Mouse (Mus musculus): ENCODE results near the gene Setdb1. TPM values are rescaled to one million over a fixed set of nuclear protein-coding genes. Genes with fewer than 3 reads are reported as not detected.
A peak's percentile ranks its signal among the peaks of the same experiment; 100 is the strongest.

The Setdb1 gene
- polyA plus RNA-seq, 2 experiments, result 13.4 to 14.1 TPM

GRCm38 (mm10) chr3:95287541-95287940 lies 69.5 kb downstream of the Setdb1 start:
- H3K4me3 ChIP-seq (ENCODE audit: insufficient read depth in 1 of 2, low read depth in 2 of 2, low read length in 2 of 2), result no peak overlapping the region
- WGBS (ENCODE audit: insufficient replicate concordance), result 77% methylated on average over 3 of the region's 3 CpGs
- H3K27ac ChIP-seq, result no peak overlapping the region
- H3K9ac ChIP-seq (replicated peaks), result no peak overlapping the region
- H3K27me3 ChIP-seq (ENCODE audit: control insufficient read depth, insufficient read depth, low read length), result no peaks in the 10 kb centered on the region
- TF ChIP-seq EP300 (IDR thresholded peaks at IDR 0.05; ENCODE audit: low read depth), result no peak
- no peak for TF ChIP-seq CTCF (IDR thresholded peaks at IDR 0.05; ENCODE audit: low read depth)
- peaks cover 4 to 14% of the 10 kb centered on the region in 2 experiments; a peak in 3 of 4 replicates for H3K4me1 ChIP-seq (replicated peaks; ENCODE audit: control insufficient read depth in 2 of 2, insufficient read depth in 2 of 2, low read length in 1 of 2)
- DNase-seq (ENCODE audit: low read depth in 3 of 3, low spot score in 3 of 3) (no peak), ATAC-seq (ENCODE audit: insufficient read depth) (no peak)
- H3K9me3 ChIP-seq (ENCODE audit: control insufficient read depth, low read length), result no peaks in the 10 kb centered on the region
- H3K4me2 ChIP-seq (ENCODE audit: low read depth), result no peak overlapping the region
- peaks cover 2% of the 10 kb centered on the region; the same call in 1 of the 2 replicates for H3K36me3 ChIP-seq (replicated peaks; ENCODE audit: control insufficient read depth, insufficient read depth, low read depth)

- H3K4me3 ChIP-seq (ENCODE audit: insufficient read depth in 1 of 2, low read depth in 2 of 2, low read length in 2 of 2), result no peak overlapping the region
- no peaks in the 10 kb centered on the region for H3K9me3 ChIP-seq (ENCODE audit: control insufficient read depth, low read length)
- H3K36me3 ChIP-seq (replicated peaks; ENCODE audit: control insufficient read depth, insufficient read depth, low read depth), result peaks cover 2% of the 10 kb centered on the region; the same call in 1 of the 2 replicates
- WGBS (ENCODE audit: insufficient replicate concordance), result 36% methylated on average over 7 of the region's 7 CpGs
- H3K4me1 ChIP-seq (replicated peaks; ENCODE audit: control insufficient read depth in 2 of 2, insufficient read depth in 2 of 2, low read length in 1 of 2), result peaks cover 4 to 16% of the 10 kb centered on the region in 2 experiments; a peak in 3 of 4 replicates
- ATAC-seq (ENCODE audit: insufficient read depth) (no peak), DNase-seq (ENCODE audit: low read depth in 3 of 3, low spot score in 3 of 3) (no peak)
- H3K9ac ChIP-seq (replicated peaks), result no peak overlapping the region
- no peaks in the 10 kb centered on the region for H3K27me3 ChIP-seq (ENCODE audit: control insufficient read depth, insufficient read depth, low read length)
- no peak overlapping the region for H3K4me2 ChIP-seq (ENCODE audit: low read depth)
- H3K27ac ChIP-seq, result no peak overlapping the region
- TF ChIP-seq EP300 (IDR thresholded peaks at IDR 0.05; ENCODE audit: low read depth) (no peak), CTCF (IDR thresholded peaks at IDR 0.05; ENCODE audit: low read depth) (no peak)
These were observed 70.5 kb downstream of the Setdb1 start for GRCm38 (mm10) chr3:95286510-95286909.

GRCm38 (mm10) chr3:95286011-95286410 lies 71.0 kb downstream of the Setdb1 start:
- H3K27me3 ChIP-seq (ENCODE audit: control insufficient read depth, insufficient read depth, low read length), result no peaks in the 10 kb centered on the region
- H3K36me3 ChIP-seq (replicated peaks; ENCODE audit: control insufficient read depth, insufficient read depth, low read depth), result peaks cover 2% of the 10 kb centered on the region; the same call in 1 of the 2 replicates
- ATAC-seq (ENCODE audit: insufficient read depth), result no peak
- H3K4me2 ChIP-seq (ENCODE audit: low read depth), result no peak overlapping the region
- H3K9ac ChIP-seq (replicated peaks), result no peak overlapping the region
- H3K9me3 ChIP-seq (ENCODE audit: control insufficient read depth, low read length), result no peaks in the 10 kb centered on the region
- H3K27ac ChIP-seq, result no peak overlapping the region
- peaks cover 4 to 16% of the 10 kb centered on the region in 2 experiments; a peak in 3 of 4 replicates for H3K4me1 ChIP-seq (replicated peaks; ENCODE audit: control insufficient read depth in 2 of 2, insufficient read depth in 2 of 2, low read length in 1 of 2)
- H3K4me3 ChIP-seq (ENCODE audit: insufficient read depth in 1 of 2, low read depth in 2 of 2, low read length in 2 of 2), result no peak overlapping the region
- no peak for TF ChIP-seq CTCF (IDR thresholded peaks at IDR 0.05; ENCODE audit: low read depth)
- no peak for TF ChIP-seq EP300 (IDR thresholded peaks at IDR 0.05; ENCODE audit: low read depth)
- WGBS (ENCODE audit: insufficient replicate concordance), result 63% methylated on average over 5 of the region's 5 CpGs
- DNase-seq (ENCODE audit: low read depth in 3 of 3, low spot score in 3 of 3), result no peak

- Histone ChIP-seq H3K4me3 (ENCODE audit: insufficient read depth in 1 of 2, low read depth in 2 of 2, low read length in 2 of 2) (no peak overlapping the region), H3K9ac (replicated peaks) (no peak overlapping the region), H3K9me3 (ENCODE audit: control insufficient read depth, low read length) (no peaks in the 10 kb centered on the region), H3K27me3 (ENCODE audit: control insufficient read depth, insufficient read depth, low read length) (no peaks in the 10 kb centered on the region), H3K4me2 (ENCODE audit: low read depth) (no peak overlapping the region), H3K27ac (no peak overlapping the region), H3K36me3 (replicated peaks; ENCODE audit: control insufficient read depth, insufficient read depth, low read depth) (no peaks in the 10 kb centered on the region; the same call in 1 of the 2 replicates), H3K4me1 (replicated peaks; ENCODE audit: control insufficient read depth in 2 of 2, insufficient read depth in 2 of 2, low read length in 1 of 2) (peaks cover 8 to 20% of the 10 kb centered on the region in 2 experiments)
- ATAC-seq (ENCODE audit: insufficient read depth) (no peak), DNase-seq (ENCODE audit: low read depth in 3 of 3, low spot score in 3 of 3) (no peak)
- WGBS (ENCODE audit: insufficient replicate concordance), result 85% methylated on average over 5 of the region's 5 CpGs
- TF ChIP-seq CTCF (IDR thresholded peaks at IDR 0.05; ENCODE audit: low read depth) (no peak), EP300 (IDR thresholded peaks at IDR 0.05; ENCODE audit: low read depth) (no peak)
These were observed 71.6 kb downstream of the Setdb1 start for GRCm38 (mm10) chr3:95285390-95285789.

GRCm38 (mm10) chr3:95284501-95285281 lies 72.3 kb downstream of the Setdb1 start:
- 83% methylated on average over 12 of the region's 12 CpGs for WGBS (ENCODE audit: insufficient replicate concordance)
- no peaks in the 10 kb centered on the region for H3K27me3 ChIP-seq (ENCODE audit: control insufficient read depth, insufficient read depth, low read length)

More at GRCm38 (mm10) chr3:95284501-95285281, 72.3 kb downstream of the Setdb1 start:
- Histone ChIP-seq H3K36me3 (replicated peaks; ENCODE audit: control insufficient read depth, insufficient read depth, low read depth) (no peaks in the 10 kb centered on the region; the same call in 1 of the 2 replicates), H3K9me3 (ENCODE audit: control insufficient read depth, low read length) (no peaks in the 10 kb centered on the region), H3K4me3 (ENCODE audit: insufficient read depth in 1 of 2, low read depth in 2 of 2, low read length in 2 of 2) (no peak overlapping the region; a peak in 1 of 4 replicates), H3K9ac (replicated peaks) (no peak overlapping the region; the same call in 1 of the 2 replicates), H3K4me2 (ENCODE audit: low read depth) (peak overlapping the region; percentile 87), H3K4me1 (replicated peaks; ENCODE audit: control insufficient read depth in 2 of 2, insufficient read depth in 2 of 2, low read length in 1 of 2) (peaks cover 11 to 23% of the 10 kb centered on the region in 2 experiments), H3K27ac (no peak overlapping the region)
- ATAC-seq (ENCODE audit: insufficient read depth), result no peak
- TF ChIP-seq EP300 (IDR thresholded peaks at IDR 0.05; ENCODE audit: low read depth) (no peak), CTCF (IDR thresholded peaks at IDR 0.05; ENCODE audit: low read depth) (no peak)
- DNase-seq (ENCODE audit: low read depth in 3 of 3, low spot score in 3 of 3), result no peak

All from liver, embryonic 14.5 days (tissue).